9 mouse cellular contexts compared by ENCODE assay signal in the genomic region with DNA sequence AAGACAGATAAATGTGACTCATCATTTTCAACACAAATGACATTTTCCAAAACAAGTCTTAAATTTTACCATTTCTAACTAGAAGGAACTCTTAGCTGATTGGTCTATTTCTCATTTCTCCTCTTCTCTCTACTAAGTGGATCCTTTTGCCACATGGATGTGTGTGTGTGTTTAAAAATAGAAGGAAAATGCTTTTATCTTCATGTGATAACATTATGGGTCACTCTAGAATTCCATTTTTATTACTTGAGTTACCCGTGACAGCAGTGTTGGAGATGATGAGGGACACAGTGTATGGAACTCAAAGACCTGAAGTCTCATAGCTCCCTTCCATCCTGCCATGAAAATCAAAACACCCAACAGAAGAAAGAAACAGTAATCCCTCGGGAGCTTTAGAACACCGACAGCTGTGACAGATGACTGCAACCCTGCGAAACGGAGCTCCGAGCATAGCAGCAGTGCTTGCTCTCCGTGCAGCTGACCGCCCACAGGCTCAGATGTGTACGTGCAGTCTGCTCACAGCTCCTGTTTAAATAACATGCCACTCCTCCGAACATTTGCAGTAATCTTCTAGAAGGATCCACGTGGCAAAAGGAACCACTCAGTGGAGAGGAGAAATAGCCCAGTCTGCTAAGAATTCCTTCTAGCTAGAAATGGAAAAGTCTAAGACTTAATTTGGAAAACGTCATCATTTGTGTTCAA. TPM values are rescaled to one million over a fixed set of nuclear protein-coding genes. Genes with fewer than 3 reads are reported as not detected.
DNase-seq lines count a peak whose midpoint lies in the region; ATAC-seq and TF ChIP-seq lines count a peak whose summit lies in the region.
"Had no signal": no experiment of that assay in that cellular context is flagged by ENCODE, and none has a peak within 500 bp of the region (broad histone marks: within the 10 kb centered on the region; RNA-seq: fewer than 3 reads in every experiment).

No protein-coding gene starts in this region.

- H3K9me3 ChIP-seq in liver, embryonic 16.5 days (replicated peaks; ENCODE audit: control insufficient read depth, low read length) = no peaks in the 10 kb centered on the region
- no peaks in the 10 kb centered on the region for H3K9me3 ChIP-seq in intestine, postnatal 0 days (ENCODE audit: control insufficient read depth)
- no peaks in the 10 kb centered on the region for H3K9me3 ChIP-seq in midbrain, postnatal 0 days (ENCODE audit: low read length)

- no peak overlapping the region for H3K27ac ChIP-seq in liver, embryonic 16.5 days (ENCODE audit: low read length)
- peak overlapping the region; percentile 89 for H3K27ac ChIP-seq in embryonic fibroblast, embryonic 13.5 days (ENCODE audit: insufficient read depth, low read length)
- no peak overlapping the region for H3K27ac ChIP-seq in intestine, postnatal 0 days (ENCODE audit: low read depth, low read length)
- no peak overlapping the region for H3K27ac ChIP-seq in midbrain, postnatal 0 days (ENCODE audit: low read depth, low read length)

- no peak overlapping the region for H3K4me2 ChIP-seq in liver, embryonic 16.5 days (ENCODE audit: low read depth, low read length)
- peak overlapping the region; percentile 51 for H3K4me2 ChIP-seq in intestine, postnatal 0 days (replicated peaks; ENCODE audit: low read depth)
- peak overlapping the region; percentile 35 for H3K4me2 ChIP-seq in midbrain, postnatal 0 days (ENCODE audit: low read depth, low read length, poor library complexity, severe bottlenecking)

- H3K4me3 ChIP-seq in liver, embryonic 16.5 days (ENCODE audit: low read depth, low read length) = no peak overlapping the region
- H3K4me3 ChIP-seq in embryonic fibroblast, embryonic 13.5 days (ENCODE audit: insufficient read depth, low read length) = no peak overlapping the region
- no peak overlapping the region for H3K4me3 ChIP-seq in intestine, postnatal 0 days (ENCODE audit: low read depth, low read length)
- H3K4me3 ChIP-seq in midbrain, postnatal 0 days (ENCODE audit: low read depth, low read length) = peak overlapping the region; percentile 13; the same call in 1 of the 2 replicates
- H3K4me3 ChIP-seq: megakaryocyte, embryonic 14.5 days had no signal

- ATAC-seq in liver, embryonic 16.5 days (ENCODE audit: low read depth) = peak; percentile 43; the same call in 1 of the 2 replicates
- ATAC-seq in intestine, postnatal 0 days = peak; percentile 74
- peak; percentile 86 for ATAC-seq in midbrain, postnatal 0 days (ENCODE audit: low FRiP score)
- ATAC-seq in cerebellum, adult (ENCODE audit: insufficient number of reproducible peaks, low FRiP score, low TSS enrichment) = no peak

- DNase-seq in liver = no peak
- peak; percentile 62 for DNase-seq in midbrain, postnatal 0 days (ENCODE audit: low spot score)
- DNase-seq in spleen, postnatal 10 days (ENCODE audit: low spot score in 2 of 2) = no peak
- DNase-seq in T-cell, adult 2 months (ENCODE audit: low spot score) = no peak

- 48% methylated on average over 12 of the region's 12 CpGs for WGBS in liver, embryonic 16.5 days (ENCODE audit: insufficient replicate concordance)
- 9% methylated on average over 12 of the region's 12 CpGs for WGBS in intestine, postnatal 0 days
- 12% methylated on average over 12 of the region's 12 CpGs for WGBS in midbrain, postnatal 0 days

- no peaks in the 10 kb centered on the region for H3K36me3 ChIP-seq in liver, embryonic 16.5 days (ENCODE audit: control insufficient read depth, insufficient read depth)
- no peaks in the 10 kb centered on the region for H3K36me3 ChIP-seq in intestine, postnatal 0 days (ENCODE audit: control insufficient read depth, insufficient read depth)
- no peaks in the 10 kb centered on the region for H3K36me3 ChIP-seq in midbrain, postnatal 0 days (ENCODE audit: insufficient read depth, low read length)

- H3K27me3 ChIP-seq in liver, embryonic 16.5 days (ENCODE audit: control insufficient read depth, insufficient read depth, low read depth, low read length) = no peaks in the 10 kb centered on the region
- H3K27me3 ChIP-seq in intestine, postnatal 0 days (replicated peaks; ENCODE audit: control insufficient read depth, insufficient read depth, low read length) = no peaks in the 10 kb centered on the region
- no peaks in the 10 kb centered on the region for H3K27me3 ChIP-seq in midbrain, postnatal 0 days (ENCODE audit: insufficient read depth, low read length)

- H3K4me1 ChIP-seq in liver, embryonic 16.5 days (ENCODE audit: control insufficient read depth, low read depth, low read length) = no peaks in the 10 kb centered on the region
- H3K4me1 ChIP-seq in embryonic fibroblast, embryonic 13.5 days (ENCODE audit: control insufficient read depth, insufficient read depth, low read length) = peaks cover 11% of the 10 kb centered on the region
- 0 out of 2 replicates have a peak, but pooled peaks cover 6% of the 10 kb centered on the region for H3K4me1 ChIP-seq in intestine, postnatal 0 days (replicated peaks; ENCODE audit: control insufficient read depth, insufficient read depth, low read length)
- no peaks in the 10 kb centered on the region for H3K4me1 ChIP-seq in midbrain, postnatal 0 days (ENCODE audit: insufficient read depth, low read length)

- TF ChIP-seq CTCF in embryonic fibroblast, embryonic 13.5 days (IDR thresholded peaks at IDR 0.05; ENCODE audit: borderline replicate concordance, insufficient read depth, low read length) = no peak
- TF ChIP-seq CTCF in intestine, postnatal 0 days (IDR thresholded peaks at IDR 0.05; ENCODE audit: low read depth) = peak; percentile 36; the same call in 1 of the 2 replicates
- TF ChIP-seq CTCF in midbrain, postnatal 0 days (IDR thresholded peaks at IDR 0.05) = peak; percentile 32; the same call in 1 of the 2 replicates

- peak; percentile 39; the same call in 1 of the 2 replicates for TF ChIP-seq POLR2A in embryonic fibroblast, embryonic 13.5 days (IDR thresholded peaks at IDR 0.05; ENCODE audit: low read depth, low read length)

- no peak overlapping the region for H3K9ac ChIP-seq in liver, embryonic 16.5 days (ENCODE audit: low read depth, low read length)
- no peak overlapping the region for H3K9ac ChIP-seq in intestine, postnatal 0 days (ENCODE audit: low read depth, low read length)
- no peak overlapping the region for H3K9ac ChIP-seq in midbrain, postnatal 0 days (replicated peaks; ENCODE audit: low read length, poor library complexity, severe bottlenecking)

RNA-seq across cellular contexts. Expression of a gene that starts 27.7 kb away (rescaled TPM):
- polyA plus RNA-seq in liver, embryonic 16.5 days (2015; fragmentation: Nextera tagmentation; extraction: Ambion mirVana) = 0.04 and 0.07 TPM in 2 replicates
- polyA plus RNA-seq in embryonic fibroblast, embryonic 13.5 days (2011; ENCODE audit: insufficient read length, low read depth, missing spikeins) = not detected in 2 replicates
- not detected in 2 replicates for polyA plus RNA-seq in intestine, postnatal 0 days (2015; fragmentation: Nextera tagmentation; extraction: Ambion mirVana)
- 0.27 TPM in 1 of 2 replicates, not detected in the other for total RNA-seq in midbrain, postnatal 0 days (2014; rRNA removed)
- 0.11 and 0.13 TPM in 2 replicates for polyA plus RNA-seq in midbrain, postnatal 0 days (2015; fragmentation: Nextera tagmentation; extraction: Ambion mirVana)

RNA-seq across cellular contexts. Expression of a gene that starts 31.3 kb away (rescaled TPM):
- polyA plus RNA-seq in liver, embryonic 16.5 days (2015; fragmentation: Nextera tagmentation; extraction: Ambion mirVana) = not detected in 2 replicates
- polyA plus RNA-seq in embryonic fibroblast, embryonic 13.5 days (2011; ENCODE audit: insufficient read length, low read depth, missing spikeins) = not detected in 2 replicates
- not detected in 2 replicates for polyA plus RNA-seq in intestine, postnatal 0 days (2015; fragmentation: Nextera tagmentation; extraction: Ambion mirVana)
- not detected in 2 replicates for total RNA-seq in midbrain, postnatal 0 days (2014; rRNA removed)
- not detected in 2 replicates for polyA plus RNA-seq in midbrain, postnatal 0 days (2015; fragmentation: Nextera tagmentation; extraction: Ambion mirVana)

RNA-seq across cellular contexts. Expression of a gene that starts 41.4 kb away (rescaled TPM):
- polyA plus RNA-seq in liver, embryonic 16.5 days (2015; fragmentation: Nextera tagmentation; extraction: Ambion mirVana) = not detected in 2 replicates
- not detected in 2 replicates for polyA plus RNA-seq in embryonic fibroblast, embryonic 13.5 days (2011; ENCODE audit: insufficient read length, low read depth, missing spikeins)
- polyA plus RNA-seq in intestine, postnatal 0 days (2015; fragmentation: Nextera tagmentation; extraction: Ambion mirVana) = not detected in 2 replicates
- total RNA-seq in midbrain, postnatal 0 days (2014; rRNA removed) = not detected in 2 replicates
- polyA plus RNA-seq in midbrain, postnatal 0 days (2015; fragmentation: Nextera tagmentation; extraction: Ambion mirVana) = not detected in 2 replicates

RNA-seq across cellular contexts. Expression of a gene that starts 49.8 kb away (rescaled TPM):
- polyA plus RNA-seq in liver, embryonic 16.5 days (2015; fragmentation: Nextera tagmentation; extraction: Ambion mirVana) = 115 and 127 TPM in 2 replicates
- 458 and 514 TPM in 2 replicates for polyA plus RNA-seq in embryonic fibroblast, embryonic 13.5 days (2011; ENCODE audit: insufficient read length, low read depth, missing spikeins)
- 112 and 119 TPM in 2 replicates for polyA plus RNA-seq in intestine, postnatal 0 days (2015; fragmentation: Nextera tagmentation; extraction: Ambion mirVana)
- 231 and 277 TPM in 2 replicates for total RNA-seq in midbrain, postnatal 0 days (2014; rRNA removed)
- 208 and 213 TPM in 2 replicates for polyA plus RNA-seq in midbrain, postnatal 0 days (2015; fragmentation: Nextera tagmentation; extraction: Ambion mirVana)
